Mouse (Mus musculus) ovary, postnatal 10 days (tissue): ENCODE results near the gene Cdca5.
A peak's percentile ranks its signal among the peaks of the same experiment; 100 is the strongest.
"Not testable (repeated sequence)": the region's sequence is repeated elsewhere in the genome, so short reads cannot be mapped to it uniquely, and the experiment has no call there.

Experiments
- DNase-seq: peaks from one replicate; pipeline ENCODE4 v3.0.0; 2022; ENCODE audit warnings: low spot score

Cdca5 gene

GRCm38 (mm10) chr19:6084478-6085248 is at the start of gene Cdca5, which contains the start of gene Zfpl1:
Cdca5 (plus strand) TSS chr19:6084983.
Zfpl1 (minus strand) TSS chr19:6084956.
- peak; percentile 86 for DNase-seq

- DNase-seq = no peak
Measured at GRCm38 (mm10) chr19:6035966-6036585, 48.7 kb upstream of the Cdca5 start.

GRCm38 (mm10) chr19:6037695-6038094 is 47.1 kb upstream of the Cdca5 start:
- DNase-seq = no peak

GRCm38 (mm10) chr19:6038326-6038725 is 46.5 kb upstream of the Cdca5 start:
- no peak for DNase-seq

GRCm38 (mm10) chr19:6040002-6040401 is 44.8 kb upstream of the Cdca5 start:
- no peak for DNase-seq

GRCm38 (mm10) chr19:6042293-6042692 is 42.5 kb upstream of the Cdca5 start:
- no peak for DNase-seq

GRCm38 (mm10) chr19:6044102-6044501 is 40.7 kb upstream of the Cdca5 start:
- DNase-seq = not testable (repeated sequence)

GRCm38 (mm10) chr19:6045366-6046293 is 39.2 kb upstream of the Cdca5 start:
- DNase-seq = no peak

- DNase-seq = peak; percentile 78
Measured at GRCm38 (mm10) chr19:6046294-6047153, 38.3 kb upstream of the Cdca5 start, which contains the start of gene Syvn1. Syvn1 (plus strand) TSS chr19:6046576.

GRCm38 (mm10) chr19:6047154-6047898 is 37.5 kb upstream of the Cdca5 start:
- no peak for DNase-seq

GRCm38 (mm10) chr19:6047899-6048166 is 37.0 kb upstream of the Cdca5 start:
- DNase-seq = no peak

- DNase-seq = no peak
Measured at GRCm38 (mm10) chr19:6048681-6049410, 35.9 kb upstream of the Cdca5 start.

GRCm38 (mm10) chr19:6052516-6052915 is 32.3 kb upstream of the Cdca5 start:
- no peak for DNase-seq

GRCm38 (mm10) chr19:6054296-6054695 is 30.5 kb upstream of the Cdca5 start:
- DNase-seq = no peak

GRCm38 (mm10) chr19:6056696-6057095 is 28.1 kb upstream of the Cdca5 start:
- no peak for DNase-seq

- peak; percentile 96 for DNase-seq
Measured at GRCm38 (mm10) chr19:6057313-6058096, 27.3 kb upstream of the Cdca5 start, which contains the start of the genes Mrpl49 and Fau. Mrpl49 (minus strand) TSS chr19:6057785. Fau (plus strand) TSS chr19:6057844.

GRCm38 (mm10) chr19:6058513-6058912 is 26.3 kb upstream of the Cdca5 start:
- DNase-seq = no peak

GRCm38 (mm10) chr19:6058966-6059365 is 25.8 kb upstream of the Cdca5 start:
- DNase-seq = no peak

GRCm38 (mm10) chr19:6061021-6061533 is 23.7 kb upstream of the Cdca5 start, which contains the start of gene Znhit2:
Znhit2 (plus strand) TSS chr19:6061192.
- DNase-seq = no peak
